Mouse (Mus musculus) forebrain, embryonic 16.5 days (tissue): ENCODE data around the gene Spag16. TPM values are rescaled to one million over a fixed set of nuclear protein-coding genes. Genes with fewer than 3 reads are reported as not detected.
A peak's percentile ranks its signal among the peaks of the same experiment; 100 is the strongest.
"Not testable (repeated sequence)": the region's sequence is repeated elsewhere in the genome, so short reads cannot be mapped to it uniquely, and the experiment has no call there.

Experiments
- ATAC-seq: fragments of 200-750 bp; cut with Nextera tagmentation; 2 replicates; pipeline ENCODE4 v1.8.0; 2017; ENCODE audit warnings: mild to moderate bottlenecking, moderate library complexity
- H3K27ac ChIP-seq: fragments of 300-500 bp; sonication (generic); 2 replicates; pipeline ENCODE4 v1.5.1; 2014; ENCODE audit warnings: low read length, control low read depth
- H3K27me3 ChIP-seq: fragments of 300-500 bp; sonication (generic); replicated peaks from 2 replicates; pipeline ENCODE4 v1.6.1; 2014; ENCODE audit warnings: low read length; ENCODE audit not compliant: control insufficient read depth, insufficient read depth
- H3K36me3 ChIP-seq: fragments of 300-500 bp; sonication (generic); 2 replicates; pipeline ENCODE4 v1.6.1; 2014; ENCODE audit not compliant: control insufficient read depth, insufficient read depth
- H3K4me1 ChIP-seq: fragments of 300-500 bp; sonication (generic); replicated peaks from 2 replicates; pipeline ENCODE4 v1.6.1; 2014; ENCODE audit warnings: low read length; ENCODE audit not compliant: control insufficient read depth, insufficient read depth
- H3K4me2 ChIP-seq: fragments of 300-500 bp; sonication (generic); 2 replicates; pipeline ENCODE4 v1.6.1; 2014; ENCODE audit warnings: mild to moderate bottlenecking, low read length, control low read depth
- H3K4me3 ChIP-seq: fragments of 300-500 bp; sonication (generic); replicated peaks from 2 replicates; pipeline ENCODE4 v1.5.1; 2014; ENCODE audit warnings: mild to moderate bottlenecking, low read length, control low read depth
- H3K9ac ChIP-seq: fragments of 300-500 bp; sonication (generic); replicated peaks from 2 replicates; pipeline ENCODE4 v1.6.1; 2014; ENCODE audit warnings: low read depth, low read length, control low read depth
- H3K9me3 ChIP-seq: fragments of 300-500 bp; sonication (generic); 2 replicates; pipeline ENCODE4 v1.6.1; 2016; ENCODE audit warnings: low read length; ENCODE audit not compliant: control insufficient read depth
- WGBS: fragments of 180-500 bp; shearing (Covaris S2); extraction: QIAGEN DNeasy Blood & Tissue Kit; methylation state at CpG from one replicate; pipeline ENCODE4 v1.1.7; 2014; 5-methylcytosine and 5-hydroxymethylcytosine counted together
- polyA plus RNA-seq: library from polyadenylated mRNA; unstranded; fragments of >200 nt; fragmentation: Nextera tagmentation; extraction: Ambion mirVana; gene quantifications from 2 replicates; pipeline ENCODE4 v1.2.1, GENCODE M21; 2015

The Spag16 gene
- polyA plus RNA-seq, 1 experiment from 2014 or later, result 1.2 TPM

GRCm38 (mm10) chr1:69828872-69829479 is 2.2 kb downstream of the Spag16 start:
- ATAC-seq, result no peak
- Histone ChIP-seq H3K4me1 (peaks cover 4% of the 10 kb centered on the region), H3K9ac (no peak overlapping the region), H3K27ac (no peak overlapping the region), H3K27me3 (no peaks in the 10 kb centered on the region), H3K9me3 (no peaks in the 10 kb centered on the region), H3K36me3 (no peaks in the 10 kb centered on the region), H3K4me3 (no peak overlapping the region), H3K4me2 (no peak overlapping the region)
- 82% methylated on average over 7 of the region's 7 CpGs for WGBS

- Histone ChIP-seq H3K9ac (no peak overlapping the region), H3K4me1 (peaks cover 4% of the 10 kb centered on the region), H3K27me3 (no peaks in the 10 kb centered on the region), H3K4me3 (no peak overlapping the region), H3K27ac (no peak overlapping the region), H3K4me2 (no peak overlapping the region), H3K36me3 (no peaks in the 10 kb centered on the region), H3K9me3 (no peaks in the 10 kb centered on the region)
- 90% methylated on average over 1 of the region's 1 CpGs for WGBS
- ATAC-seq, result no peak
Measured at GRCm38 (mm10) chr1:69830586-69830985, 3.8 kb downstream of the Spag16 start.

GRCm38 (mm10) chr1:69831002-69831401 is 4.2 kb downstream of the Spag16 start:
- ATAC-seq, result no peak
- Histone ChIP-seq H3K36me3 (no peaks in the 10 kb centered on the region), H3K9me3 (no peaks in the 10 kb centered on the region), H3K27me3 (no peaks in the 10 kb centered on the region), H3K27ac (no peak overlapping the region), H3K9ac (no peak overlapping the region), H3K4me1 (peaks cover 4% of the 10 kb centered on the region), H3K4me2 (no peak overlapping the region), H3K4me3 (no peak overlapping the region)
- WGBS, result 94% methylated on average over 2 of the region's 2 CpGs

- ATAC-seq, H3K9me3 ChIP-seq, H3K27ac ChIP-seq, H3K27me3 ChIP-seq, H3K36me3 ChIP-seq, H3K4me2 ChIP-seq, H3K4me1 ChIP-seq, H3K9ac ChIP-seq, H3K4me3 ChIP-seq: not testable (repeated sequence)
- 81% methylated on average over 4 of the region's 4 CpGs for WGBS
Measured at GRCm38 (mm10) chr1:69833476-69833875, 6.7 kb downstream of the Spag16 start.

GRCm38 (mm10) chr1:69853436-69853835 is 26.7 kb downstream of the Spag16 start:
- no peaks in the 10 kb centered on the region for H3K9me3 ChIP-seq
- 76% methylated on average over 7 of the region's 7 CpGs for WGBS
- no peaks in the 10 kb centered on the region for H3K27me3 ChIP-seq
- no peaks in the 10 kb centered on the region for H3K4me1 ChIP-seq
- no peak for ATAC-seq
- H3K4me3 ChIP-seq, result no peak overlapping the region
- H3K27ac ChIP-seq, result no peak overlapping the region
- H3K4me2 ChIP-seq, result no peak overlapping the region
- no peak overlapping the region for H3K9ac ChIP-seq
- no peaks in the 10 kb centered on the region for H3K36me3 ChIP-seq

- no peak overlapping the region for H3K27ac ChIP-seq
- 48% methylated on average over 4 of the region's 4 CpGs for WGBS
- no peaks in the 10 kb centered on the region for H3K4me1 ChIP-seq
- H3K4me3 ChIP-seq, result no peak overlapping the region
- no peak for ATAC-seq
- H3K36me3 ChIP-seq, result no peaks in the 10 kb centered on the region
- H3K9me3 ChIP-seq, result no peaks in the 10 kb centered on the region
- H3K27me3 ChIP-seq, result no peaks in the 10 kb centered on the region
- H3K4me2 ChIP-seq, result no peak overlapping the region
- no peak overlapping the region for H3K9ac ChIP-seq
Measured at GRCm38 (mm10) chr1:69867776-69868175, 41.0 kb downstream of the Spag16 start.

GRCm38 (mm10) chr1:69956606-69957005 is 129.8 kb downstream of the Spag16 start:
- no peak overlapping the region for H3K4me2 ChIP-seq
- H3K27ac ChIP-seq, result no peak overlapping the region
- H3K27me3 ChIP-seq, result no peaks in the 10 kb centered on the region
- H3K4me1 ChIP-seq, result no peaks in the 10 kb centered on the region
- 36% methylated on average over 3 of the region's 3 CpGs for WGBS
- ATAC-seq, result no peak
- H3K4me3 ChIP-seq, result no peak overlapping the region
- H3K9me3 ChIP-seq, result no peaks in the 10 kb centered on the region
- no peaks in the 10 kb centered on the region for H3K36me3 ChIP-seq
- no peak overlapping the region for H3K9ac ChIP-seq

GRCm38 (mm10) chr1:69996874-69997273 is 170.1 kb downstream of the Spag16 start:
- no peaks in the 10 kb centered on the region for H3K27me3 ChIP-seq
- H3K4me2 ChIP-seq, result no peak overlapping the region
- no peak overlapping the region for H3K4me3 ChIP-seq
- no peak for ATAC-seq
- H3K36me3 ChIP-seq, result no peaks in the 10 kb centered on the region
- no peaks in the 10 kb centered on the region for H3K9me3 ChIP-seq
- no peak overlapping the region for H3K27ac ChIP-seq
- H3K9ac ChIP-seq, result no peak overlapping the region
- no peaks in the 10 kb centered on the region for H3K4me1 ChIP-seq

GRCm38 (mm10) chr1:70012991-70013390 is 186.2 kb downstream of the Spag16 start:
- no peaks in the 10 kb centered on the region for H3K9me3 ChIP-seq
- H3K36me3 ChIP-seq, result no peaks in the 10 kb centered on the region
- H3K27me3 ChIP-seq, result no peaks in the 10 kb centered on the region
- no peak overlapping the region for H3K4me3 ChIP-seq
- H3K27ac ChIP-seq, result no peak overlapping the region
- H3K4me2 ChIP-seq, result no peak overlapping the region
- H3K9ac ChIP-seq, result no peak overlapping the region
- ATAC-seq, result no peak
- H3K4me1 ChIP-seq, result no peaks in the 10 kb centered on the region
- WGBS, result 73% methylated on average over 3 of the region's 3 CpGs

GRCm38 (mm10) chr1:70037384-70037783 is 210.6 kb downstream of the Spag16 start:
- no peaks in the 10 kb centered on the region for H3K9me3 ChIP-seq
- H3K36me3 ChIP-seq, result no peaks in the 10 kb centered on the region
- no peak overlapping the region for H3K4me3 ChIP-seq
- H3K27ac ChIP-seq, result no peak overlapping the region
- no peaks in the 10 kb centered on the region for H3K4me1 ChIP-seq
- WGBS, result 78% methylated on average over 3 of the region's 3 CpGs
- H3K4me2 ChIP-seq, result no peak overlapping the region
- peak; percentile 61; the same call in 1 of the 2 replicates for ATAC-seq
- no peaks in the 10 kb centered on the region for H3K27me3 ChIP-seq
- no peak overlapping the region for H3K9ac ChIP-seq
